Mouse (Mus musculus): ENCODE results near the gene Ctnna3. TPM values are rescaled to one million over a fixed set of nuclear protein-coding genes. Genes with fewer than 3 reads are reported as not detected.

The Ctnna3 gene
- total and polyA plus RNA-seq, 2 experiments from 2014 or later, result 0.51 to 0.52 TPM

DNA sequence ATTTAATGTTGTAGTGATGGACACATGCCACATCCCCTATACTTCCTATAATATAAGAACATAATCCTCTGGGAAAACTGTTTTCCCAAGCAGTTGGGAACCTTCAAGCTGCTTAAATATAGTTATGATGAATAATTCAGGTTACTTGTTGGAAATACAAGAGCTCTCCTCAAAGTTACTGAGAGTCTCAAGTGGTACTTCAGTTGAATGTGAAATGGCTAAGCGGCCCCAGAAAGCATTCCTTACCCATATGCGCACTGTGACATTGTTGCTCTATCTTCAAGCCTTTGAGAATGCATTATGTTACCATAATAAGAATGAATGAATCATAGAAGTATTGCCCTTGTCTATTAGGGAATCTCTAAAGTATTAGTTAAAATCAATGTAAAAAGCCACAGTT is 542.4 kb downstream of the Ctnna3 start:
- no peak overlapping the region for H3K27ac ChIP-seq (ENCODE audit: low read depth, low read length)
- H3K36me3 ChIP-seq (ENCODE audit: insufficient read depth), result no peaks in the 10 kb centered on the region
- 88% methylated on average over 2 of the region's 2 CpGs for WGBS
- no peak for ATAC-seq
- no peak for DNase-seq
- no peaks in the 10 kb centered on the region for H3K9me3 ChIP-seq (ENCODE audit: low read length)
- H3K27me3 ChIP-seq (ENCODE audit: insufficient read depth, low read length), result no peaks in the 10 kb centered on the region
- no peak for TF ChIP-seq CTCF (IDR thresholded peaks at IDR 0.05; ENCODE audit: low read depth)
- H3K4me3 ChIP-seq (ENCODE audit: low read depth, low read length), result no peak overlapping the region
- H3K4me1 ChIP-seq (ENCODE audit: insufficient read depth), result no peaks in the 10 kb centered on the region
- H3K9ac ChIP-seq, result no peak overlapping the region
- H3K4me2 ChIP-seq (ENCODE audit: low read depth), result no peak overlapping the region

- DNase-seq, result peak; percentile 21
- Histone ChIP-seq H3K27me3 (ENCODE audit: insufficient read depth, low read length) (no peaks in the 10 kb centered on the region), H3K4me3 (ENCODE audit: low read depth, low read length) (peak overlapping the region; percentile 25), H3K9me3 (ENCODE audit: low read length) (no peaks in the 10 kb centered on the region), H3K4me2 (ENCODE audit: low read depth) (peak overlapping the region; percentile 45), H3K9ac (peak overlapping the region; percentile 31; the same call in 1 of the 2 replicates), H3K27ac (ENCODE audit: low read depth, low read length) (peak overlapping the region; percentile 30; the same call in 1 of the 2 replicates), H3K36me3 (ENCODE audit: insufficient read depth) (no peaks in the 10 kb centered on the region), H3K4me1 (ENCODE audit: insufficient read depth) (no peaks in the 10 kb centered on the region; the same call in 1 of the 2 replicates)
- no peak for ATAC-seq
- no peak for TF ChIP-seq CTCF (IDR thresholded peaks at IDR 0.05; ENCODE audit: low read depth)
- WGBS, result 7% methylated on average over 11 of the region's 11 CpGs
Measured at GRCm38 (mm10) chr10:63978101-63978500, 548.2 kb downstream of the Ctnna3 start.

- peak overlapping the region; percentile 45 for H3K4me2 ChIP-seq (ENCODE audit: low read depth)
- H3K27me3 ChIP-seq (ENCODE audit: insufficient read depth, low read length), result no peaks in the 10 kb centered on the region
- no peaks in the 10 kb centered on the region for H3K9me3 ChIP-seq (ENCODE audit: low read length)
- ATAC-seq, result peak; percentile 75
- no peaks in the 10 kb centered on the region; the same call in 1 of the 2 replicates for H3K4me1 ChIP-seq (ENCODE audit: insufficient read depth)
- no peak overlapping the region for H3K4me3 ChIP-seq (ENCODE audit: low read depth, low read length)
- DNase-seq, result peak; percentile 18
- no peak overlapping the region for H3K9ac ChIP-seq
- TF ChIP-seq CTCF (IDR thresholded peaks at IDR 0.05; ENCODE audit: low read depth), result no peak
- H3K36me3 ChIP-seq (ENCODE audit: insufficient read depth), result no peaks in the 10 kb centered on the region
- no peak overlapping the region for H3K27ac ChIP-seq (ENCODE audit: low read depth, low read length)
- WGBS, result 11% methylated on average over 3 of the region's 3 CpGs
Measured at GRCm38 (mm10) chr10:63978535-63978934, 548.6 kb downstream of the Ctnna3 start.

DNA sequence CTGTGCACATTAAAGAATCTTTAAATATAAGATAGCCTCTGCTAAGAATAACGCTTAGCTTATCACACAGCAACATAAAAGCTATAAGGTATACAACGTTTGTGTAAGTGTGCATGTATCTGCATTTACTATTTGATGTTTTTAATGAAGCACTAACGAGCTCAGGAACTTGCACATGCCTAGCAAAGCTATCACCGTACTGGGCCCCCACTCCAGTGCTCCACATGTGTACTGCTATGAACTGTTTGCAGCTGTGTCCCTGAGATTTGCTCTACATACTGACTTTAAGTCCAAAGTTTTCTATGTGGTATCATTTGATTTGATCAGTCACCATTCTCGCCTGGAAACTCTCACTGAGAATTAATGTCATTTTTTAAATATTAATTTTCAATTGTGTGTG is 549.1 kb downstream of the Ctnna3 start:
- H3K9ac ChIP-seq, result no peak overlapping the region
- no peaks in the 10 kb centered on the region for H3K9me3 ChIP-seq (ENCODE audit: low read length)
- no peak overlapping the region for H3K4me3 ChIP-seq (ENCODE audit: low read depth, low read length)
- ATAC-seq, result no peak
- H3K4me2 ChIP-seq (ENCODE audit: low read depth), result no peak overlapping the region
- no peaks in the 10 kb centered on the region for H3K27me3 ChIP-seq (ENCODE audit: insufficient read depth, low read length)
- 48% methylated on average over 5 of the region's 5 CpGs for WGBS
- no peaks in the 10 kb centered on the region for H3K36me3 ChIP-seq (ENCODE audit: insufficient read depth)
- H3K4me1 ChIP-seq (ENCODE audit: insufficient read depth), result no peaks in the 10 kb centered on the region; the same call in 1 of the 2 replicates
- no peak for TF ChIP-seq CTCF (IDR thresholded peaks at IDR 0.05; ENCODE audit: low read depth)
- no peak for DNase-seq
- no peak overlapping the region for H3K27ac ChIP-seq (ENCODE audit: low read depth, low read length)

DNA sequence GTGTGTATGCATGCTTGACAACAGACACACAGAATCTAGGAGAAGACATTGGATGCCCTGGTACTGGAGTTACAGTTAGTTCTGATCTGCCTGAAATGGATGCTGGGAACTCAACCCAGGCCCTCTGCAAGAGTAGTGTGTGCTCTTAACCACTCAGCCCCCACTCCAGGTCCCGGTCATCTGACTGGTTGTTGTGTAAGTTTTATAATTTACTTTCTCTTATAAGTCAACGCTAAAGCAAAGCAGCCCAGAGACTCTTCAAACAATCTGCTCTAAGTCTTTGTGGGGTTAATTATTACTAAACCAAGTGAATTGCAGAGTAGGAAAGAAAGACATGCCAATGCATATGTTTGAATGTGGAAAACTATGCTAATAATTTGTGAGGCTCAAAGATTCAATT is 549.5 kb downstream of the Ctnna3 start:
- Histone ChIP-seq H3K27me3 (ENCODE audit: insufficient read depth, low read length) (no peaks in the 10 kb centered on the region), H3K4me2 (ENCODE audit: low read depth) (no peak overlapping the region), H3K27ac (ENCODE audit: low read depth, low read length) (no peak overlapping the region), H3K4me1 (ENCODE audit: insufficient read depth) (no peaks in the 10 kb centered on the region; the same call in 1 of the 2 replicates), H3K9ac (no peak overlapping the region), H3K4me3 (ENCODE audit: low read depth, low read length) (no peak overlapping the region), H3K36me3 (ENCODE audit: insufficient read depth) (no peaks in the 10 kb centered on the region), H3K9me3 (ENCODE audit: low read length) (no peaks in the 10 kb centered on the region)
- DNase-seq (no peak), ATAC-seq (no peak)
- TF ChIP-seq CTCF (IDR thresholded peaks at IDR 0.05; ENCODE audit: low read depth), result no peak
- WGBS, result 84% methylated on average over 2 of the region's 2 CpGs

GRCm38 (mm10) chr10:63985576-63985975 is 555.7 kb downstream of the Ctnna3 start:
- Histone ChIP-seq H3K4me2 (ENCODE audit: low read depth) (no peak overlapping the region), H3K36me3 (ENCODE audit: insufficient read depth) (no peaks in the 10 kb centered on the region), H3K27me3 (ENCODE audit: insufficient read depth, low read length) (no peaks in the 10 kb centered on the region), H3K4me3 (ENCODE audit: low read depth, low read length) (no peak overlapping the region), H3K9ac (no peak overlapping the region), H3K4me1 (ENCODE audit: insufficient read depth) (no peaks in the 10 kb centered on the region), H3K27ac (ENCODE audit: low read depth, low read length) (no peak overlapping the region), H3K9me3 (ENCODE audit: low read length) (no peaks in the 10 kb centered on the region)
- WGBS, result 43% methylated on average over 4 of the region's 4 CpGs
- TF ChIP-seq CTCF (IDR thresholded peaks at IDR 0.05; ENCODE audit: low read depth), result no peak
- ATAC-seq, result peak; percentile 36; the same call in 1 of the 2 replicates
- DNase-seq, result peak; percentile 58

- no peaks in the 10 kb centered on the region for H3K36me3 ChIP-seq (ENCODE audit: insufficient read depth)
- no peak overlapping the region for H3K27ac ChIP-seq (ENCODE audit: low read depth, low read length)
- no peaks in the 10 kb centered on the region for H3K27me3 ChIP-seq (ENCODE audit: insufficient read depth, low read length)
- 88% methylated on average over 5 of the region's 5 CpGs for WGBS
- TF ChIP-seq CTCF (IDR thresholded peaks at IDR 0.05; ENCODE audit: low read depth), result no peak
- H3K4me3 ChIP-seq (ENCODE audit: low read depth, low read length), result no peak overlapping the region
- H3K9me3 ChIP-seq (ENCODE audit: low read length), result no peaks in the 10 kb centered on the region
- H3K4me2 ChIP-seq (ENCODE audit: low read depth), result no peak overlapping the region
- DNase-seq (no peak), ATAC-seq (no peak)
- no peaks in the 10 kb centered on the region for H3K4me1 ChIP-seq (ENCODE audit: insufficient read depth)
- no peak overlapping the region for H3K9ac ChIP-seq
Measured at GRCm38 (mm10) chr10:63994251-63994650, 564.4 kb downstream of the Ctnna3 start.

Data from forebrain, postnatal 0 days (tissue).